Mouse (Mus musculus) NIH3T3 (cell line): ENCODE measurements at regions not wholly inside any gene's neighbourhood (a gene's known extent, or its start where the extent isn't known, plus 50 kb on each side); places are given as distances from the start of the nearest gene placed in this dataset.
"Not testable (repeated sequence)": the region's sequence is repeated elsewhere in the genome, so short reads cannot be mapped to it uniquely, and the experiment has no call there.

Experiments used
- DNase-seq: peaks from one replicate; pipeline ENCODE4 v3.0.0-alpha.2; 2012; ENCODE audit warnings: low read depth

DNA sequence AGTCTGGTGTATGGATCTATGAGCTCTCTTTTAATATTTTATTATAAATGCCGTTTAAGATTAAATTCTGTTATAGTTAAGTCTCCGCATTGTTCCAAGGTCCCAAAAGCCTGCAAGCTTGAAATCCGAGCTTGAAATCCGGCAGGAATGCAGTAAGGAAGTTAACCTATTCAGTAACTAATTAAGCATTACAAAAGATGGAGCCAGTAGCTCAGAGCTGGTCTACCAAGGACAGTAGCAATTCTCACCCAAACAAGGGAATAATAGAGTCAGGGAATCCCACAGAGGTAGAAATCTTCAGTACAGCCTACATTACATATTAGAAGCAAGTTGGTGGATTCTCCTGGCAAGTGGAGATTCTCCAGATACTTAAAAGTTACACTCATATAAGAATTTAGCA is 325.0 kb downstream of the Phf3 start:
- DNase-seq, result not testable (repeated sequence)

DNA sequence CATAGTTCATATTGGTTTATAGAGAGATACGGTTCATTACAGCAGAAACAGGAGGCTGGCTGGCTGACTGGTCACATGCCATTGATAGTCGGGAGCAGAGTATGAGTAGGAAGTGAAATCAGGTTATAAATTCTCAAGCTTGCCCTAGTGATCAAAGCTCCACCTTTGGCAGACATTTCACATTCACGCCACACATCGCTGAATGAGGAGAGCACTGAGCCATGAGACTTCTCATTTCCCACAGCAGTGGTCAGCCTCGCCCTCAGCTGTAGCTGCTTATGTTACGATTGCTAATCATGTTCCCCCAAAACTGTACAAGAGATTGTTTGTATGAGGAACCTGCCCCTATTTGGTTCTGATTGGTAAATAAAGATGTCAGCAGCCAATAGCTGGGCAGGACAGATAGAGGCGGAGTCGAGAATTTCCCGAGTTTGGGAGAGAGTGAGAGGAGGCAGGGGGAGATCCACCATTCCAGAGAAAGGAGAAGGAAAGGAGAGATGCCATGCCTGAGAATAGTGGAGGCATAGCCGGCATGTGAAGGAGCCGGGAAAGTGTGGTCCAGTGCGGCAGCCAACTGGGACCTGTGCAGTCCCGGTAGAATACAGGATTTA is 333.5 kb downstream of the Phf3 start:
- DNase-seq, result no peak

DNA sequence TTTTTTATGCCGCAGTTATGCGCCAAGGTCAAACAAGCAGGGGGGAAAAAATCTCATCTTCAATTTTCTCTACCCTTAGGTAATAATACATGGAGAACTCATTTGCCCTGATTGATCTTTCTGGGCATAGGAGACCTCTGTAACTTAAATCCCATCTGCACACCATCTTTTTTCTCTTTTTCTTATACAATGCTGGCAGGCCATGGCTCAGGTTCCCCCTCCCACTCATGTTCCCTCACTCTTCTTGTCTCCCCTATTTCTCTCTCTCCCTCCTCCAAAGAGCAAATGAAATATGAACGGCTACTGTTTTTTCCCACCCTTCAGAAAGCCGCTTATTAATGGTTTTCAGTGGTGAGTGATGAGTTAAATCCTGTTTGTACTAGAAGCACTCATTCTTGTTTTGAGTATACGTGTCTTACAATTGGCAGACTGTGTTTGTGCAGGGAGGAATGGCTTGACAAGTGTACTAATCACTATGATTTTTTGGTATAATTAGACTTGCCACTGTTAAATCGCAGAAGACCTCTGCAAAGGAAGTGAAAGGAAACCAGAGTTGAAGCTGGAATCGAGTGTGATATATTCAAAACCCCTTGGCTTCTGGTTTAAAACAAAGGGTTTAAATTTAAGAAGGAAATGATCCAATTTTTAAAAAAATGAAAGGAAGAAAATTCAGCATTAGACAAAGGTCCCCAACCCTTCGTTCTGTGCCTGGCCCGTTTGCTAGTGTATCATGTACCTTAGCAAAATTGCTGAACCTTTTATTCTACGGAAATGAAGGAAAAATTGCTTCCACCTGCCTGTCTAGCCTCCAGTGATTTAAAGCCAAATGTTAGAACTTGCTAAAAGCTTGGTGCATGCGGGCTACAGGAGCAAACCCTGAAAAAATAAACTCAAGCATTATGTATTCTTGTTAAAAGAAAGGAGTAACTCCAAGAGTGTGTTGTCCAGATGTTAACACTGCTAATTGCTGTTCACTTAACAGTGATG is 336.4 kb downstream of the Phf3 start:
- no peak for DNase-seq

DNA sequence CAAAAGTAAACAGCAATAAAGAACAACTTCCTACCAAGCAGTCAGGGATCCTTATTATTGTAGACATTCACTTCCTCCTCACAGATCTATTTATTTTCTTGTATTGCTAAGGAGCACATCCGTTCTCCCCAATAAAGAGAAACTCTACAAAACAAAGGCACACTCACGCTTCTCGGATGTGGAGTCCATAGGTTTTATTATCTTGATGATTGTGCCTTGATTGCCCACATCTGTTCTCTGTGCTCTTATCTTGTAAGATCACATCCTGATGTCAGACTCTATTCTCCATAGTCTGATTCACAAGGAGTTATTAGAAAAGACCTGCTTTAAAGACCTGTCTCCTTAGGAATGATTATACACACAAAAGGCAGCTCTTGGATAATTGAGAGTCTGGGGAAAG is 356.4 kb downstream of the Phf3 start:
- DNase-seq, result no peak

DNA sequence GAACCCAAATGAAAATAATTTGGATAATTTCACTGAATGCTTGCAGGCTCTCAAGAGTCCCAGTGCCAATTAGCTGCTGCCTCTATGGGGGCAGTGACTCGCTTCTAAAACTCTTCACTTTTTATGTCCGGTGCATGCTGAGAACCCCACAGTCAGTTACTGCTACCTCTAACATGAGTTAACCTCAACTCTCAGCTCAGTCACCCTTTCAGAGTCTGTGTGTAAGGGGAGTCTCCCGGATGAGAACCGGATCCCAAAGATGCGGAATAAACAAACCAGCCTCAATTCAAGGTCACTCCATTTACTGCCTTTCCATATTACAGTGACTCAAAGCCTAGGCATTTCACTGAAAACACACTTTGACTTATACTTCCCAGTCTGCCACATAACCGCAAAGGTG is 357.9 kb downstream of the Phf3 start:
- no peak for DNase-seq

DNA sequence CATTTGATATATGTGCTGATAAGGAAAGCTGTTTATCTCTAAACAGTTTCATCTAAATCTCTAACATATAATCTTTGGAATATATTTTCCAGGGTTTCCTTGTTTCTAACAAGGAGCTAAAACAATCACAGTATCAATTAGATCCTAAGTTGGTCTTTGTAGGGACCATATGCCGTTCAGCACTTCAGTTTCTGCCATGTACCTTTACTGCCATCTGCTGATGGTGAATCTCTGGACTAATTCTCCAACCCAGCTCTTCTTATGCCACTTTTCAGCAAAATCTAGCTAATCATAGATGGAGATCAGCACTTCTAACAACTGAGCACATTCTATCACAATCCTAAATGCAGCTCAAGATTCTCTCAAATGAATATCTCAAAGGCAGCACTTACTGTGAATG is 370.5 kb downstream of the Phf3 start:
- no peak for DNase-seq

DNA sequence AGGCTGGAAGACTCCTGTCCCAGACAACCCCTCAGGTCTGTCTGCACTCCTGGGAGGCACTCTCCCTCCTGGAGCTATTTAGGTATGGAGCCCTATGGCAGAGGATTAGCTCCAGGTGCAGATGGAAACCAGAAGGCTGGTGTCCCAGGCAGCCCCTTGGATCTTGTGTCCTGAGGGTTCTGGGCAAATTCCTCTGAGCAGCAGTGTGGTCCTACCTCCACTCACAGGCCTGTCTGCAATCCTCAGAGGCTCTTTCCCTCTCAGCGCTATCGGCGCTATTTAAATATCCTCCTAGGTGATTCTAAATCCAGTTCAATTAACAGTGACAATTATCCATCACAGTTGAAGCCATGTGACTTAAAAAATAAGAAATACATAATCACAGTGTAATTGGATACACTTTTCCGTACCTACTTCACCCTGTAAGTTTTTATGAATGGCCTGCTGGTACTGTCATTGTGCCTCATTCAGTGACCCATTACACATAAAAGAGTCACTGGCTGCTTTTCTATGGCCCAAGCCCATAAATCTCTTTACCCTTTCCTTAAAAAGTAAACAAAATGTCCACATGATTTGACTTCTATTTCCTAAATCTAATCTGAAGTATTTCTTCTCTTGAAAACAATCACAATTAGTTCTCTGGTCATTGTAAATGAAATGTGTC is 413.3 kb downstream of the Phf3 start:
- DNase-seq, result no peak

DNA sequence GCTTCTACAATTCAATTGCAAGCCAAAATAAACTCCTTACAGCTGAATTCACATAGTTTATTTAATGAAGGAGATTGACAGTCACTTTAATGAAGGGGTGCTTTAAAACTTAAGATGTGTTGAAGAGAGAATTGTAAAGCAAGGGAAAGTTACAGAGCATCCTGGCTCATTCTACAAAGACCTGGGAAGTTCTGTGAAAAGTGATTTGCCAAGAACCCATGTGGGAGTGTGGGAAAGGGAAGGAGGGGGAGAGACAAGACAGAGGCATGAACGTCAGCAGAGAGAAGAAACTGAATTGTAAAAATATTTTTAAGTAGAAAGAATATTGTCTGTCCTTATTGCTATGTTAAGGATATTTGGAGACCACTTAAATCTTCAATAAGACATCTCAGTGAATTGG is 435.8 kb downstream of the Phf3 start:
- DNase-seq, result no peak

DNA sequence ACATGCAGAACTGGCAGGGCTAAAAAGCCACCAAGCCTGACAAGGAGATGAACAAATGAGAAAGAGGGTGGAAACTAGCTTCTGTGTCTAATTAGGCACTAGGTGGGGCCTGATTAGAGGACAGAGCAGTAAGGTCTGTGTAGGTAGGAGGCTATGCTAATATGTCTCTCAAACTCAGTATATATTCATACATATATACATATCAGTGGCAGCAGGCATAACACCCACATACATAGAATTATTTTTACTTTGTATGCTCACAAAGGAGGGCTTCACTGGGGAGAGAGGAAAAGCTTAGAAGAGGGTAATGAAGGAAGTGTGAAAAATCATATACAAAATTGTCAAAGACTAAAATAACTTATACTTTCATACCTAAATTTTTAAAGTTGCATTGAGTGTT is 457.1 kb downstream of the Phf3 start:
- DNase-seq, result no peak

DNA sequence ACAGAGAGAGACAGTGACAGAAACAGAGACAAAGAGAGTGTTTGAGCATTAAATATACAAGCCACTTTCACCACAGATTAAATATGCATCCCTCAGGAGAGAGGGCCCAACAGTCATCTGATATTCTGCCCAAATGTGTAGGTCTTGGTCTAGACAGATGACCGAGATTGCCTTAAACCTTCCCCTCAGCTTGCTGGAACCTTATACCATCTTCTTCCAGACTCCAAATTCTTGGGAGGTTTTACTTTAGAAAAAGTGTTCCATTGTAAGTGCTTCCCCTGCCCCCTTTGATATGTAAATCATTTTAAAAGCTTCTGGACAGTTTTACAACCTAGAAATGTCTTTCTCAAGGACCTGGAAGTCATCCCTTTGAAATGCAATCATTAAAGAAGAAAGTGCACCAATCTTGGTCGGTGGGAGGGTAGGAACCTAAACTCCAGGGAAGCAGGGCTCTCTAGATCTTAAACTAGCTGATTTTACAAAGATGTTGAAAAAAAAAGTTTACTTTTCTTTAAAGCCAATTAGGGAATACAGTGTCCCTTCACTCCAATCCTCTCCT is 458.8 kb downstream of the Phf3 start:
- DNase-seq, result no peak
